Mouse (Mus musculus): Measurements from ENCODE around the gene 2010111I01Rik.

DNA sequence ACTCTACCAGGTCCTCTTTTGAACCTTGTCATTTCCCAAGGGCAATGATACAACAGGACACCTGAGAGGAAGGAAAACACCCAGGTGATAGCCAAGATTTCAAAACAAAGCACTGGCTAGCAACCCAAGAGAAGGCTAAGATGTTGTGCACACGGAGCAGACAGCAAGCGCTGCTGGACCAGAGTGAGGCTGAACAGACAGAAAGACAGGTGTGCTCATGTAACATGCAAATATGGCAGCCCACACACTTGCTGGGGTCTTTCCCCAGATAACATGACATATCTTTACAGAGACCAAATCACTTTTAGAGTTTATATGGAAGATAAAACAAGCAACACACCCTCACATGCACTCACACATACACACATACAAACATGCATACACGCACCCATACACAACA, 379.8 kb downstream of the 2010111I01Rik start:
- TF ChIP-seq CTCF (IDR thresholded peaks at IDR 0.05; ENCODE audit: extremely low read depth, insufficient read depth, low read length) (no peak), POLR2A (IDR thresholded peaks at IDR 0.05; ENCODE audit: extremely low read depth, insufficient read depth, low read length) (no peak)
